Mouse (Mus musculus): ENCODE results near the gene Lime1. TPM values are rescaled to one million over a fixed set of nuclear protein-coding genes. Genes with fewer than 3 reads are reported as not detected.

Lime1 gene
- polyA plus RNA-seq, 1 experiment from 2014 or later = 19.7 TPM

- peaks cover 11% of the 10 kb centered on the region for H3K36me3 ChIP-seq (ENCODE audit: control insufficient read depth, insufficient read depth, low read length)
- peak overlapping the region; percentile 90 for H3K9ac ChIP-seq (ENCODE audit: low read length)
- peak overlapping the region; percentile 88 for H3K4me3 ChIP-seq (ENCODE audit: low read depth, low read length)
- ATAC-seq (ENCODE audit: low FRiP score) (peak; percentile 76), DNase-seq (ENCODE audit: low spot score, missing footprints) (no peak)
- peak overlapping the region; percentile 94 for H3K4me2 ChIP-seq
- H3K27me3 ChIP-seq (ENCODE audit: control insufficient read depth, insufficient read depth, low read length) = no peaks in the 10 kb centered on the region
- WGBS = under 1% methylated on average over 20 of the region's 20 CpGs
- H3K9me3 ChIP-seq (ENCODE audit: control insufficient read depth, low read length) = no peaks in the 10 kb centered on the region
- peak overlapping the region; percentile 83 for H3K27ac ChIP-seq (ENCODE audit: low read depth, low read length)
- H3K4me1 ChIP-seq (ENCODE audit: control insufficient read depth, insufficient read depth, low read length) = peaks cover 21% of the 10 kb centered on the region
These were observed 14.2 kb upstream of the Lime1 start for GRCm38 (mm10) chr2:181365655-181366075.

- DNase-seq (ENCODE audit: low spot score, missing footprints) = no peak
- ATAC-seq (ENCODE audit: low FRiP score) = no peak
- Histone ChIP-seq H3K4me3 (ENCODE audit: low read depth, low read length) (no peak overlapping the region), H3K27ac (ENCODE audit: low read depth, low read length) (no peak overlapping the region), H3K9ac (ENCODE audit: low read length) (no peak overlapping the region), H3K4me1 (ENCODE audit: control insufficient read depth, insufficient read depth, low read length) (peaks cover 13% of the 10 kb centered on the region), H3K4me2 (no peak overlapping the region), H3K27me3 (ENCODE audit: control insufficient read depth, insufficient read depth, low read length) (no peaks in the 10 kb centered on the region), H3K36me3 (ENCODE audit: control insufficient read depth, insufficient read depth, low read length) (peaks cover 7% of the 10 kb centered on the region), H3K9me3 (ENCODE audit: control insufficient read depth, low read length) (no peaks in the 10 kb centered on the region)
- 97% methylated on average over 5 of the region's 5 CpGs for WGBS
These were observed 9.9 kb upstream of the Lime1 start for GRCm38 (mm10) chr2:181370001-181370400.

GRCm38 (mm10) chr2:181375787-181376186 lies 4.1 kb upstream of the Lime1 start:
- Histone ChIP-seq H3K9ac (ENCODE audit: low read length) (no peak overlapping the region), H3K27ac (ENCODE audit: low read depth, low read length) (no peak overlapping the region), H3K36me3 (ENCODE audit: control insufficient read depth, insufficient read depth, low read length) (peaks cover 11% of the 10 kb centered on the region), H3K27me3 (ENCODE audit: control insufficient read depth, insufficient read depth, low read length) (no peaks in the 10 kb centered on the region), H3K4me3 (ENCODE audit: low read depth, low read length) (no peak overlapping the region), H3K4me1 (ENCODE audit: control insufficient read depth, insufficient read depth, low read length) (no peaks in the 10 kb centered on the region), H3K4me2 (no peak overlapping the region), H3K9me3 (ENCODE audit: control insufficient read depth, low read length) (no peaks in the 10 kb centered on the region)
- peak; percentile 89 for DNase-seq (ENCODE audit: low spot score, missing footprints)
- ATAC-seq (ENCODE audit: low FRiP score) = no peak
- WGBS = 86% methylated on average over 2 of the region's 2 CpGs

- Histone ChIP-seq H3K9me3 (ENCODE audit: control insufficient read depth, low read length) (no peaks in the 10 kb centered on the region), H3K4me3 (ENCODE audit: low read depth, low read length) (no peak overlapping the region), H3K36me3 (ENCODE audit: control insufficient read depth, insufficient read depth, low read length) (peaks cover 11% of the 10 kb centered on the region), H3K9ac (ENCODE audit: low read length) (no peak overlapping the region), H3K27me3 (ENCODE audit: control insufficient read depth, insufficient read depth, low read length) (no peaks in the 10 kb centered on the region), H3K27ac (ENCODE audit: low read depth, low read length) (no peak overlapping the region), H3K4me2 (no peak overlapping the region), H3K4me1 (ENCODE audit: control insufficient read depth, insufficient read depth, low read length) (no peaks in the 10 kb centered on the region)
- ATAC-seq (ENCODE audit: low FRiP score) = no peak
- WGBS = 93% methylated on average over 2 of the region's 2 CpGs
- DNase-seq (ENCODE audit: low spot score, missing footprints) = no peak
These were observed 2.6 kb upstream of the Lime1 start for GRCm38 (mm10) chr2:181377230-181377629.

- Histone ChIP-seq H3K27ac (ENCODE audit: low read depth, low read length) (no peak overlapping the region), H3K9ac (ENCODE audit: low read length) (no peak overlapping the region), H3K9me3 (ENCODE audit: control insufficient read depth, low read length) (no peaks in the 10 kb centered on the region), H3K4me1 (ENCODE audit: control insufficient read depth, insufficient read depth, low read length) (no peaks in the 10 kb centered on the region), H3K4me3 (ENCODE audit: low read depth, low read length) (no peak overlapping the region), H3K36me3 (ENCODE audit: control insufficient read depth, insufficient read depth, low read length) (peaks cover 16% of the 10 kb centered on the region), H3K27me3 (ENCODE audit: control insufficient read depth, insufficient read depth, low read length) (no peaks in the 10 kb centered on the region), H3K4me2 (no peak overlapping the region)
- ATAC-seq (ENCODE audit: low FRiP score) (no peak), DNase-seq (ENCODE audit: low spot score, missing footprints) (no peak)
- 90% methylated on average over 5 of the region's 5 CpGs for WGBS
These were observed 1.2 kb upstream of the Lime1 start for GRCm38 (mm10) chr2:181378701-181379100.

GRCm38 (mm10) chr2:181380251-181380650 lies 373 bp downstream of the Lime1 start:
- Histone ChIP-seq H3K36me3 (ENCODE audit: control insufficient read depth, insufficient read depth, low read length) (peaks cover 16% of the 10 kb centered on the region), H3K27ac (ENCODE audit: low read depth, low read length) (no peak overlapping the region), H3K27me3 (ENCODE audit: control insufficient read depth, insufficient read depth, low read length) (no peaks in the 10 kb centered on the region), H3K4me2 (no peak overlapping the region), H3K9ac (ENCODE audit: low read length) (no peak overlapping the region), H3K4me1 (ENCODE audit: control insufficient read depth, insufficient read depth, low read length) (no peaks in the 10 kb centered on the region), H3K9me3 (ENCODE audit: control insufficient read depth, low read length) (no peaks in the 10 kb centered on the region), H3K4me3 (ENCODE audit: low read depth, low read length) (no peak overlapping the region)
- WGBS = 82% methylated on average over 5 of the region's 5 CpGs
- ATAC-seq (ENCODE audit: low FRiP score) = no peak
- peak; percentile 12 for DNase-seq (ENCODE audit: low spot score, missing footprints)

GRCm38 (mm10) chr2:181381107-181381506 lies 1.2 kb downstream of the Lime1 start:
- no peaks in the 10 kb centered on the region for H3K9me3 ChIP-seq (ENCODE audit: control insufficient read depth, low read length)
- peaks cover 16% of the 10 kb centered on the region for H3K36me3 ChIP-seq (ENCODE audit: control insufficient read depth, insufficient read depth, low read length)
- no peak for ATAC-seq (ENCODE audit: low FRiP score)
- no peak overlapping the region for H3K9ac ChIP-seq (ENCODE audit: low read length)
- H3K4me3 ChIP-seq (ENCODE audit: low read depth, low read length) = no peak overlapping the region
- no peaks in the 10 kb centered on the region for H3K27me3 ChIP-seq (ENCODE audit: control insufficient read depth, insufficient read depth, low read length)
- no peak overlapping the region for H3K27ac ChIP-seq (ENCODE audit: low read depth, low read length)
- WGBS = 94% methylated on average over 5 of the region's 5 CpGs
- DNase-seq (ENCODE audit: low spot score, missing footprints) = peak; percentile 28
- no peaks in the 10 kb centered on the region for H3K4me1 ChIP-seq (ENCODE audit: control insufficient read depth, insufficient read depth, low read length)
- H3K4me2 ChIP-seq = no peak overlapping the region

GRCm38 (mm10) chr2:181381631-181382306 lies 1.9 kb downstream of the Lime1 start:
- Histone ChIP-seq H3K9me3 (ENCODE audit: control insufficient read depth, low read length) (no peaks in the 10 kb centered on the region), H3K36me3 (ENCODE audit: control insufficient read depth, insufficient read depth, low read length) (peaks cover 16% of the 10 kb centered on the region), H3K27me3 (ENCODE audit: control insufficient read depth, insufficient read depth, low read length) (no peaks in the 10 kb centered on the region), H3K27ac (ENCODE audit: low read depth, low read length) (no peak overlapping the region), H3K4me3 (ENCODE audit: low read depth, low read length) (no peak overlapping the region), H3K4me1 (ENCODE audit: control insufficient read depth, insufficient read depth, low read length) (no peaks in the 10 kb centered on the region), H3K9ac (ENCODE audit: low read length) (no peak overlapping the region), H3K4me2 (no peak overlapping the region)
- ATAC-seq (ENCODE audit: low FRiP score) (no peak), DNase-seq (ENCODE audit: low spot score, missing footprints) (no peak)
- WGBS = 89% methylated on average over 6 of the region's 6 CpGs

- WGBS = 90% methylated on average over 7 of the region's 7 CpGs
- H3K9ac ChIP-seq (ENCODE audit: low read length) = no peak overlapping the region
- peaks cover 12% of the 10 kb centered on the region for H3K36me3 ChIP-seq (ENCODE audit: control insufficient read depth, insufficient read depth, low read length)
- H3K4me1 ChIP-seq (ENCODE audit: control insufficient read depth, insufficient read depth, low read length) = no peaks in the 10 kb centered on the region
- H3K9me3 ChIP-seq (ENCODE audit: control insufficient read depth, low read length) = no peaks in the 10 kb centered on the region
- H3K4me2 ChIP-seq = no peak overlapping the region
- H3K4me3 ChIP-seq (ENCODE audit: low read depth, low read length) = no peak overlapping the region
- ATAC-seq (ENCODE audit: low FRiP score) (0 out of 2 replicates have a peak, but pooled peaks have one; percentile 14), DNase-seq (ENCODE audit: low spot score, missing footprints) (peak; percentile 78)
- no peaks in the 10 kb centered on the region for H3K27me3 ChIP-seq (ENCODE audit: control insufficient read depth, insufficient read depth, low read length)
- H3K27ac ChIP-seq (ENCODE audit: low read depth, low read length) = no peak overlapping the region
These were observed 4.6 kb downstream of the Lime1 start for GRCm38 (mm10) chr2:181384463-181384862.
